Mouse (Mus musculus) cortical plate, adult 2 months (tissue): ENCODE data around the gene Olfr533.
"Not testable (repeated sequence)": the region's sequence is repeated elsewhere in the genome, so short reads cannot be mapped to it uniquely, and the experiment has no call there.

Experiments
- CTCF ChIP-seq: fragments of 200-500 bp; IDR thresholded peaks from 2 replicates; pipeline ENCODE4 v1.5.1; 2011; ENCODE audit warnings: mild to moderate bottlenecking, control low read depth, low read length; ENCODE audit not compliant: insufficient read depth; ENCODE audit errors: extremely low read depth
- POLR2A ChIP-seq: fragments of 200-500 bp; IDR thresholded peaks from 2 replicates; pipeline ENCODE4 v1.6.1; 2011; ENCODE audit warnings: mild to moderate bottlenecking, low read length, control low read depth; ENCODE audit not compliant: insufficient read depth; ENCODE audit errors: extremely low read depth

DNA sequence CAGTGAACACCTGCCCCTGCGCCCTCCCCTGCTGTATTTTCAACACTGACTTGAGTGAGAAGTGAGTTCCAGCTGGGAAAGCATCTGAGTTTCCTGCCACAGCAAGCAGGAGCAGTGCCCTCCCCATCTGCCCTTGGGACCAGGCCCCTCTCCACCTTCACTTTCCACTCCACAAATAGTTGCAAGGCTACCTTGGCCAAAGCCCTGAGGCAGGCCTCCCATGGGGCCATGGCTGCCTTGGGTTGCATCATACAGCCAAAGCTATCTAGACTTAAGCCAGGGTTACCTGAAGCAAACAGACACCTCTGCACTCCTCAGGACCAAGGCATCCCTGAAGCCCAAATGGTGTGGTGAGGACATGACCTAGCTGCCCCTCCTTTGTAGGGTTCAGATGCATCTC, at the start of gene Olfr533:
- not testable (repeated sequence) for TF ChIP-seq CTCF, POLR2A
